Mouse (Mus musculus) frontal cortex, postnatal 25 days (tissue): ENCODE measurements at regions not wholly inside any gene's neighbourhood (a gene's known extent, or its start where the extent isn't known, plus 50 kb on each side); places are given as distances from the start of the nearest gene placed in this dataset.

Experiments used
- DNase-seq, 2 experiments: peaks; one replicate each; pipeline ENCODE4 v3.0.0; 2022; ENCODE audit warnings: low spot score in 2 of 2

- no peak for DNase-seq
Observed at GRCm38 (mm10) chr3:21218936-21219335, 852.0 kb upstream of the Agtr1b start.

- no peak for DNase-seq
Observed at GRCm38 (mm10) chr3:21241184-21241583, 835.3 kb upstream of the Tbl1xr1 start.

- DNase-seq = no peak
Observed at GRCm38 (mm10) chr3:21256129-21256760, 820.2 kb upstream of the Tbl1xr1 start.

GRCm38 (mm10) chr3:21263317-21263716 lies 813.1 kb upstream of the Tbl1xr1 start:
- no peak for DNase-seq

GRCm38 (mm10) chr3:21265491-21265890 lies 811.0 kb upstream of the Tbl1xr1 start:
- DNase-seq = no peak

GRCm38 (mm10) chr3:21268429-21269129 lies 807.9 kb upstream of the Tbl1xr1 start:
- no peak for DNase-seq

- no peak for DNase-seq
Observed at GRCm38 (mm10) chr3:21269130-21269440, 807.4 kb upstream of the Tbl1xr1 start.

- no peak for DNase-seq
Observed at GRCm38 (mm10) chr3:21270788-21271187, 805.7 kb upstream of the Tbl1xr1 start.

GRCm38 (mm10) chr3:21272219-21272618 lies 804.2 kb upstream of the Tbl1xr1 start:
- no peak for DNase-seq

GRCm38 (mm10) chr3:21292774-21293173 lies 783.7 kb upstream of the Tbl1xr1 start:
- no peak for DNase-seq

GRCm38 (mm10) chr3:21293308-21293707 lies 783.1 kb upstream of the Tbl1xr1 start:
- DNase-seq = no peak

- DNase-seq = no peak
Observed at GRCm38 (mm10) chr3:21294776-21295175, 781.7 kb upstream of the Tbl1xr1 start.

GRCm38 (mm10) chr3:21296581-21297110 lies 779.8 kb upstream of the Tbl1xr1 start:
- no peak for DNase-seq

- no peak for DNase-seq
Observed at GRCm38 (mm10) chr3:21325329-21325896, 751.0 kb upstream of the Tbl1xr1 start.

- DNase-seq = no peak
Observed at GRCm38 (mm10) chr3:21341916-21342315, 734.5 kb upstream of the Tbl1xr1 start.

GRCm38 (mm10) chr3:21343095-21343494 lies 733.4 kb upstream of the Tbl1xr1 start:
- DNase-seq = no peak

- DNase-seq = no peak
Observed at GRCm38 (mm10) chr3:21349421-21349820, 727.0 kb upstream of the Tbl1xr1 start.

GRCm38 (mm10) chr3:21356150-21356549 lies 720.3 kb upstream of the Tbl1xr1 start:
- DNase-seq = no peak

GRCm38 (mm10) chr3:21356831-21357712 lies 719.4 kb upstream of the Tbl1xr1 start:
- no peak for DNase-seq

- DNase-seq = no peak
Observed at GRCm38 (mm10) chr3:21358068-21358467, 718.4 kb upstream of the Tbl1xr1 start.

GRCm38 (mm10) chr3:21361069-21361468 lies 715.4 kb upstream of the Tbl1xr1 start:
- no peak for DNase-seq

- no peak for DNase-seq
Observed at GRCm38 (mm10) chr3:21379816-21380215, 696.6 kb upstream of the Tbl1xr1 start.
